Comparison of ENCODE assay signal across 9 mouse cellular contexts in the genomic region with DNA sequence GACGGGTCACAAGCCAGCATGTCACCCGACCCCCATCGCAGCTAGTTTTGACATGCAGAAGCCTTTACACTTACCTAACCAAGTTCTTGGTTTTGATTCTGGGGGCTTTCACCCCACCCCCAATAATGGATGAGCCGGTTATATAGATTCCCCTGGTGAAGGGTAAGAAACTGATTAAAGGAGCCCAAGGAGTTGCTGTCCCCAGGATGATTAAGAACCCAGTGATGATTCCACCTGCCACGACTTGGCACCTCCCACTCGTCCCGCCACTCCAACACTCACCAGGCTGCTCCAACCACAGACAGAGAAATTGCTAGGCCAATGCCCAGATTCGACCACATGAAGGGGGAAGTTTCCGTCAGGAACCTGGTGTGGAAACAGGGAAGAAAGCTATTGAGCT. TPM values are rescaled to one million over a fixed set of nuclear protein-coding genes. Genes with fewer than 3 reads are reported as not detected.
DNase-seq lines count a peak whose midpoint lies in the region; ATAC-seq and TF ChIP-seq lines count a peak whose summit lies in the region.
"Had no signal": no experiment of that assay in that cellular context is flagged by ENCODE, and none has a peak within 500 bp of the region (broad histone marks: within the 10 kb centered on the region; RNA-seq: fewer than 3 reads in every experiment).

No protein-coding gene starts in this region.

- H3K9me3 ChIP-seq in liver, embryonic 13.5 days (replicated peaks), result no peaks in the 10 kb centered on the region

- H3K27me3 ChIP-seq in testis, adult 2 months (ENCODE audit: control insufficient read depth, insufficient read depth, low read length), result no peaks in the 10 kb centered on the region
- H3K27me3 ChIP-seq in liver, embryonic 13.5 days, result peaks cover 35% of the 10 kb centered on the region

- H3K4me1 ChIP-seq in testis, adult 2 months (ENCODE audit: control insufficient read depth, insufficient read depth, low read length), result peaks cover 14% of the 10 kb centered on the region
- H3K4me1 ChIP-seq in liver, embryonic 13.5 days (replicated peaks), result peaks cover 57% of the 10 kb centered on the region

- peak; percentile 64 for DNase-seq in cerebellum, adult 9-11 months
- no peak for DNase-seq in testis, postnatal 10 days (ENCODE audit: low spot score)
- no peak for DNase-seq in liver, embryonic 13.5 days
- DNase-seq in ovary, postnatal 36 days (ENCODE audit: low spot score), result no peak
- DNase-seq in urinary bladder, postnatal 14 days (ENCODE audit: low spot score), result no peak
- DNase-seq in adrenal gland, postnatal 4 days (ENCODE audit: low spot score in 2 of 2), result no peak

- H3K4me2 ChIP-seq in liver, embryonic 13.5 days, result peak overlapping the region; percentile 88

- 70% methylated on average over 9 of the region's 9 CpGs for WGBS in liver, embryonic 13.5 days (ENCODE audit: insufficient replicate concordance)

- peak overlapping the region; percentile 91 for H3K4me3 ChIP-seq in testis, adult 2 months (ENCODE audit: control insufficient read depth, low read depth, low read length)
- H3K4me3 ChIP-seq in liver, embryonic 13.5 days (replicated peaks), result peak overlapping the region; percentile 91

- H3K27ac ChIP-seq in testis, adult 2 months (ENCODE audit: control insufficient read depth, insufficient read depth, low read depth, low read length), result peak overlapping the region; percentile 92
- H3K27ac ChIP-seq in liver, embryonic 13.5 days, result peak overlapping the region; percentile 89

- no peak for TF ChIP-seq CTCF in testis, adult 2 months (IDR thresholded peaks at IDR 0.05; ENCODE audit: control insufficient read depth, insufficient read depth, insufficient replicate concordance, low read depth, low read length)

- no peaks in the 10 kb centered on the region; the same call in 1 of the 2 replicates for H3K36me3 ChIP-seq in testis, adult 2 months (ENCODE audit: control insufficient read depth, insufficient read depth, low read length)
- peaks cover 47% of the 10 kb centered on the region for H3K36me3 ChIP-seq in liver, embryonic 13.5 days

- peak overlapping the region; percentile 97 for H3K9ac ChIP-seq in liver, embryonic 13.5 days

- no peak for ATAC-seq in cerebellum, adult (ENCODE audit: insufficient number of reproducible peaks, low FRiP score, low TSS enrichment)
- no peak for ATAC-seq in liver, embryonic 13.5 days (ENCODE audit: low read depth)

- no peak for TF ChIP-seq POLR2A in testis, adult 2 months (IDR thresholded peaks at IDR 0.05; ENCODE audit: control insufficient read depth, low read depth, low read length)

RNA-seq across cellular contexts. Expression of gene Atp6v0b, which starts 1.1 kb away (rescaled TPM):
- 214 and 232 TPM in 2 replicates for polyA plus RNA-seq in testis, adult 2 months (2012; rRNA removed)
- polyA plus RNA-seq in liver, embryonic 13.5 days (2015; fragmentation: Nextera tagmentation; extraction: Ambion mirVana), result 158 and 159 TPM in 2 replicates
- 100 to 1,000 TPM; 139 to 148 TPM for total RNA-seq in adrenal gland, postnatal 4 days (2021)

RNA-seq across cellular contexts. Expression of gene B4galt2, which starts 2.7 kb away (rescaled TPM):
- polyA plus RNA-seq in testis, adult 2 months (2012; rRNA removed), result 28.5 and 33.1 TPM in 2 replicates
- 1.8 and 1.9 TPM in 2 replicates for polyA plus RNA-seq in liver, embryonic 13.5 days (2015; fragmentation: Nextera tagmentation; extraction: Ambion mirVana)
- 10 to 100 TPM; 32.6 to 34.6 TPM for total RNA-seq in adrenal gland, postnatal 4 days (2021)
- total RNA-seq: common myeloid progenitor, adult 5-6 weeks had no signal

RNA-seq across cellular contexts. Expression of gene Dph2, which starts 5.8 kb away (rescaled TPM):
- polyA plus RNA-seq in testis, adult 2 months (2012; rRNA removed), result 6.6 and 8.2 TPM in 2 replicates
- 9.8 and 10.5 TPM in 2 replicates for polyA plus RNA-seq in liver, embryonic 13.5 days (2015; fragmentation: Nextera tagmentation; extraction: Ambion mirVana)
- total RNA-seq in adrenal gland, postnatal 4 days (2021), result 1 to 10 TPM; 9.6 to 9.8 TPM

RNA-seq across cellular contexts. Expression of gene Ccdc24, which starts 13.6 kb away (rescaled TPM):
- polyA plus RNA-seq in testis, adult 2 months (2012; rRNA removed), result 137 and 146 TPM in 2 replicates
- 1.0 and 1.1 TPM in 2 replicates for polyA plus RNA-seq in liver, embryonic 13.5 days (2015; fragmentation: Nextera tagmentation; extraction: Ambion mirVana)
- total RNA-seq in adrenal gland, postnatal 4 days (2021), result 1 to 10 TPM in 1 of 2 experiments, under 1 TPM in 1; 0.96 to 1.4 TPM

RNA-seq across cellular contexts. Expression of gene Ipo13, which starts 28.8 kb away (rescaled TPM):
- polyA plus RNA-seq in testis, adult 2 months (2012; rRNA removed), result 207 and 222 TPM in 2 replicates
- polyA plus RNA-seq in liver, embryonic 13.5 days (2015; fragmentation: Nextera tagmentation; extraction: Ambion mirVana), result 22.5 and 25.9 TPM in 2 replicates
- total RNA-seq in adrenal gland, postnatal 4 days (2021), result 10 to 100 TPM; 43.9 to 45.1 TPM

Comparison
In these comparisons a context has a peak if more than half of its experiments do, and no peak if none do; other contexts are left out.
1. RNA of gene B4galt2, which starts 2.7 kb away (polyA plus RNA-seq): 28.5 to 33.1 TPM in testis, adult 2 months; 1.8 to 1.9 TPM in liver, embryonic 13.5 days; every median in the first group is over 10 times any median in the second.